Mouse (Mus musculus): ENCODE measurements around the gene Serpina1b.
"Not testable (repeated sequence)": the region's sequence is repeated elsewhere in the genome, so short reads cannot be mapped to it uniquely, and the experiment has no call there.

DNA sequence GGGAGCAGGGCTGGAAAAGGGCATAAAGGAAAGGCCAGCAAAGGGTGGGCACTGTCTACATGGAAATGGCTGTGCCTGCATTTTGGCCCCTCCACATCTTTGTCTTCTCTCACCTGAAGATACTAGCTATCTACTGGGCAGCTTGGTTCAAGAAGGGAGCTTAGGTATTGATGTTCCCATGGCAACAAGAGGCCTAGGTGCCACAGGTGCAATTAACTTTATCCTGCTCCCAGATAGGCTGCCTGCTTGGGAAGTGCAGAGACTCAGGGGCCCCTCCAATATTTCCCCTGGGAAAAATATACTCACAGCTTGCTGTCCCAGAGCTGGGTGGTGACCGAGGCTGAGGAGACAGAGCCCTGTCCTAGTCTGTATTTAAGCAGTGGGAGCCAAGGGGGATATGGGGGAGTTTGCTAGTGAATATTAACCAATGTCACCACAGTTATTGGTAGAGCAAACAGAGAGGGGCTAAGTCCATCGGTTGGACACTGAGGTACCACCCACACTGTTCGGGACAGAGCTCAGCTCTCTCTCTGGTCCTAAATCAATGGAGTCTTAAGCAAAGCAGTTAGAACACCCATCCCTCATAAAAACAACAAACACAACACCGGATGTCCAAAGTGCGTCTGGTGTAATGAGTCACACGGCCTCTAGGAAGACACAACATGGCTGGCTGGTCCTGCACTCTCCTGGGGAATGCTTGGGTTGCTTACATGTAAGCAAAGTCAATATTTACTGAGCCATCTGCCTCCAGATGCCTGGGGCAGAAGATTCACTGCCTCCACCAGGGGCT is 92.2 kb downstream of the Serpina1b start:
- not testable (repeated sequence) for TF ChIP-seq CTCF (IDR thresholded peaks at IDR 0.05; ENCODE audit: low read depth, low read length); POLR2A (IDR thresholded peaks at IDR 0.05; ENCODE audit: borderline replicate concordance, low read depth, low read length)

All from bone marrow macrophage, adult 2 months (primary cell).